Mouse (Mus musculus) heart, postnatal 25 days (tissue): Measurements from ENCODE around the gene 4931414P19Rik. TPM values are rescaled to one million over a fixed set of nuclear protein-coding genes. Genes with fewer than 3 reads are reported as not detected.

ENCODE experiments used
- DNase-seq: peaks from one replicate; pipeline ENCODE4 v3.0.0; 2022; ENCODE audit warnings: low spot score
- intact Hi-C: fragments of 180-260 bp; cut with DNase I; formaldehyde crosslinking; loops from one replicate; pipeline ENCODE4 v1.15.1; 2025
- total RNA-seq, 2 experiments: library from RNA; stranded (reverse); gene quantifications; 2 replicates each; pipeline ENCODE4 v1.2.3; 2021

The 4931414P19Rik gene
- total RNA-seq, 2 experiments from 2014 or later: 3.7 to 4.0 TPM

- intact Hi-C loops: no loop called here
- no peak for DNase-seq
Measured at GRCm38 (mm10) chr14:54594631-54595414, 11.0 kb downstream of the 4931414P19Rik start.

DNA sequence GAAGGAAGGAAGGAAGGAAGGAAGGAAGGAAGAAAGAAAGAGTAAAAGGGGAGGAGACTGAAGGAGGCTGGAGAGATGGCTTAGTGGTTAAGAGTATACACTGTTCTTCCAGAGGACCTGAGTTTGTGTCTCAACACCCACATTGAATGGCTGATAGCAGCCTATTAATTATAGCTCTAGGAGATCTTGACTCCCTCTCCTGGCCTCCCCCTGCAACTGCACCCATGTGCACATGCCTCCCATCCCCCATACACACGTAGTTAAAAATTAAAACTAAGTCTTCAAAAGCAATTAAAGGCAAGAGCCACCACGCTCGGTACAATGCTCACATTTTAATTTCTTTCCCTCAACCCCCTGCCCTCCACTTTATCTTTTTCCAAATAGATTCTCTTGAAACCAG is 11.7 kb downstream of the 4931414P19Rik start:
- intact Hi-C loops: no loop called here
- no peak for DNase-seq

GRCm38 (mm10) chr14:54592319-54592934 is 13.4 kb downstream of the 4931414P19Rik start:
- no peak for DNase-seq
- intact Hi-C loops: no loop called here

DNA sequence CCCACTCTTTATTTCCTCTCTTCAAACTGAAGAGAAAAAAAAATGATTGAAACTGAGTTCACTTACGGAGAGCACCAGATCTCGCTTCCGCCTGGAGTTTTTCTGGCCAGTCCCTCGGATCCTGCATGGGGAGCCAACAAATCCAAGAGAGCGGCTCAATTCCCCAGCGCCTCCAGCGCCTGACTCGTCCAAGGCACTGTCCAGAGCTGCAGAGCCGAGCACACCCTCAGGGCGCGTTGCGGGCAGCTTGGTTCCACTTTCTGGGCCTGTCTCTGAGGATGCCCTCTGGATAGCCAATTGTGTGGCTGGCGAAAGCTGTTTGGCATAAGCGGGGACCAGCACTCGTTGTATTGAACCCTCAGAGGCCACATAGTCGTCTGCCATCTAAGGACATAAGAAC is 14.7 kb downstream of the 4931414P19Rik start:
- intact Hi-C loops: no loop called here
- DNase-seq: no peak

GRCm38 (mm10) chr14:54583681-54584338 is 22.0 kb downstream of the 4931414P19Rik start:
- intact Hi-C loops: loop anchor here (2.0 kb wide), 1 partner anchor 13 kb away; no protein-coding TSS in a partner anchor
- DNase-seq: no peak

DNA sequence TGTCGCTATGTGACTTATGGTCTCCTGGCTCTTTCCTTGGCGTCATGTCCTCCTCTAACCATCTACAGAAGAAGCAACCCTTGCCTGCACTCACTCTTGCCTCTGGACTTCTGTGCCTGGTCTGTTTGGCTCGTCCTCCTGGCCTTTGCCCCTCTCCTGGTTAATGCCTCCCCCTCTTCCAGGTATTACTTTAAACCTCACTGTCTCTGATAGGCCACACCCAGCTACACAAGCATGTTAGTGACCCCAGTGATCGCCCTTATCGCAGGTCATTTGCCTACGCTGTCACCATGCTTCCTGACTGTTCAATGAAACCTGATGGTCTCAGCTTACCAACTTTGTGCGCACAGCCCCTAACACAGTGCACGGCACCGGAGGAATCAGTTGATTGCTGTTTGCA is 23.3 kb downstream of the 4931414P19Rik start:
- intact Hi-C loops: loop anchor here (2.0 kb wide), 1 partner anchor 14 kb away; no protein-coding TSS in a partner anchor
- DNase-seq: no peak

DNA sequence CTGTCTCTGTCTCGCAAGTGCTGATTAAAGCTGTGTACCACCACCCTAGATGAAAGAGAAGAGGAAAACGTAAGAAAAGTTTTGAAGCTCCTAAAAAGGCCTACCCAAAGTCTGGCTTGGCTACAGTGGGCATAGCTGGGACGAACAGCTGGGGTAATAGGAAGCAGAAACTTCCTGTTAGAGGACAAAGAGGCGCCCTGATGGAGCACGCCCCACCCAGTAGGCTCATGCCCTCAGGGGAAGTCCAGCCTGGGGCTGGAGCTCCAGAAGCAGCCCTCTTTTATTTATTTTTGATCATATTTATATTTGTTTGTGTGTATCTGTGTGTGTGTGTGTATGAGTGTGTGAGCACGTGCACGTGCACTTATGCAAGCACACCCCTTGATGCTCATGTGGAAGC is 26.2 kb downstream of the 4931414P19Rik start:
- no peak for DNase-seq

DNA sequence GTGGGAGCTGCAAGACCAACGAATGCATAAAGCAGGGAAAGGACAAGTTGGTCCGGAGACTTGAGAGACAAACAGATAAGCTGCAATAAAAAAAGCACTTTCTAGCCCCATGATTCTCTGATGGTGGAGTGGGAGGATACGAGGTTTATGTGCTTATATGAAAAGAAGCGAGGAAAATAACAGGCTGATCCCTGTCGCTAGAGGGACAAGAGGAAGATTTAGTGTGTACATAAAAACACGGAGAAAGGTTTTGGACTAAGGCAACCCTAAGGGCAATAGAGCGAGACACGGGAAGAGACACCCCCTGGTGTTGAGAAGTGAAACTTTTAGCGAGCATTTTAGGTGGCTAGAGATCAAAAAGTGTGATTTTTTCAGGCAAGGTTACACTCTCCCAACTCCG is 27.7 kb downstream of the 4931414P19Rik start:
- intact Hi-C loops: loop anchor here (2.0 to 10.0 kb wide), 2 partner anchors 49 to 353 kb away; no protein-coding TSS in a partner anchor
- no peak for DNase-seq

More for the DNA sequence above, 26.2 kb downstream of the 4931414P19Rik start:
- intact Hi-C loops: loop anchor here (2.0 to 10.0 kb wide), 2 partner anchors 51 to 355 kb away; no protein-coding TSS in a partner anchor

DNA sequence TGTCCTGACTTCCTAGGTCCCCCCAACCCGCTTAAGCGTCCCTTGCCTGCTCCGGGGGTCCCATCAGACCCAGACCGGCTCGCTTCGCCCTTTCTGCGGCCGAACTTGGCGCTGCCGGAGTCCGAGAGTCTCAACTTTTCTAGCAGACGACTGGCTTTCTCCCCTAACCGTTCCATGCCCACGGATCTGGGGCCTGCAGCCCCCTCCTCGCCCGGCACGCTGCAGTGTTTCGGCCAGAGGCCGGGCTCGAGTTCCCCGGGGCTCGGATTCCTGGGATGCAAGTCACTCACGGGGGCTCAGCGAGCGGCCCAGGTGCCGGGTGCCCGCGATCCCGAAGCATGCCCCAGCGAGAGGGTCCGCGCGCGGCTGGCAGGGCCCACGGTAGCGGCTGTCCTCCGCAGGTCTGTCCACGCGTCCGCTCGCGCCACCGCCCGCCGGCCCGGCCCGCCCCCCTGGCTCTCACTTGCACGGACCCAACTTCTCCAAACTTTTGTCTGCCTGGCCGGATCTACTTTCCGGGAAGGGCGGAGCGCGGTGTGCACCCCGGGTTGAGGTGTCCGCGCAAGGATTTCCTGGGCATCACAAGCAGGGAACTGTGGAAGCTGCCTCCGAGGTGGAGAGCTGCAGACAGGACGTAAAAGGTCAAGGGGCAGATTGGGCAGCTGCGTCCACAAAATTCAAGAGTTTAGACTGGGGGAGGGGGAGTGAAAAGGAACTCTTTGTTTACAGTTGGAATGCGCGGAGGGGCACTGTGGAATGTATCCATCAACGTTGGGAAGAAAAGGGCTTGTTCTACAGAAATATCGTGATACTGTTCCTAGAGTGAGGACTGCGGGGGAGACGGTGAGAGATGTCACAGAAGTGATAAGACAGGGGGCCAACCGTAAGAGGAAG is 28.5 kb downstream of the 4931414P19Rik start, which contains the start of gene Ajuba:
Gene Ajuba, minus strand, starts transcription at position 470 of the 894 bp plus-strand sequence.
- intact Hi-C loops: loop anchor here (10.0 kb wide), 1 partner anchor 353 kb away; no protein-coding TSS in a partner anchor
- peak; percentile 86 for DNase-seq

DNA sequence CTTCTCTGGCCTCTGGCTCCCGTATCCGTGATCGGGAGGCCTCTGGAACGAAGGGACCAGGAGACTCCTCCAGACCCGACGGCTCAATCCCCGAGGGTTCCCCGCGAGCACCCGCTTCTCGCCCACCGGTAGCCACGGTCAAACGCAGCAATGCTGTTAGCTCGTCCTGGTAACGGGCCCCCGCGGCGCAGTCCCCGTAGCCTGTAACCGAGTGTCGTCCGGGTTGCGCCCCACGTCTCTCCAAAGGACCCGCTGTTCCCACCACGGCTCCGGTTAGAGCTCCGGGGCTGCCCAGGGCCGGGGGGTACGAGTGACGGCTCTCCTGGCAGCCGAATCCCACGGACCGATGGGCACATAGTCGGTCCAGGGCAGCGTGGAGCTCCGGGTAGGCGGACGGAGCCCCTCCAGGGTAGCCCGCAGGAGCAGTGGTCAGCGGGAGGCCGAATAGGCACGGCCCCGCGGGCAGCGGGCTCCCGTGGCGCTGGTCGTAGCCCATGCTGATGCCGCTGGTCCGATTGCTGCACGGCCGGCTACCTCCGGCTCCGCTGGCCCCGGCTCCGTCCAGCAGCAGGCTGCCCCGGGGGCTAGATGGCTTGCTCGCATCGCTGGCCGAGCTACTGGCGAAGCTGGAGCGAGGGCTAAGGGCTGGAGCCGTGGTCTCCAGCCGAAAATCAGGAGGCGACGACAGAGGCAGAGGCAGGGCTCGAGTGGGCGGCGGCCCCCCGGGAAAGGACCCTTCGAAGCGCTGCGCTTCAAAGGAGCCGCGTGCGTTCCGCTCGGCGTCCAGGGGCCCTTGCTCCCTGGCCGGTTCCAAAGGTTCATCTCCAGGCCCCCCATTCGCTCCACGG is 29.3 kb downstream of the 4931414P19Rik start:
- DNase-seq: no peak
- intact Hi-C loops: loop anchor here (10.0 kb wide), 1 partner anchor 352 kb away; no protein-coding TSS in a partner anchor

- intact Hi-C loops: loop anchor here (10.0 kb wide), 1 partner anchor 351 kb away; no protein-coding TSS in a partner anchor
Measured at GRCm38 (mm10) chr14:54575631-54576030, 30.2 kb downstream of the 4931414P19Rik start.

GRCm38 (mm10) chr14:54575031-54575430 is 30.8 kb downstream of the 4931414P19Rik start:
- DNase-seq: no peak
- intact Hi-C loops: loop anchor here (10.0 kb wide), 1 partner anchor 350 kb away; no protein-coding TSS in a partner anchor

More at GRCm38 (mm10) chr14:54575631-54576030, 30.2 kb downstream of the 4931414P19Rik start:
- DNase-seq: peak; percentile 59

DNA sequence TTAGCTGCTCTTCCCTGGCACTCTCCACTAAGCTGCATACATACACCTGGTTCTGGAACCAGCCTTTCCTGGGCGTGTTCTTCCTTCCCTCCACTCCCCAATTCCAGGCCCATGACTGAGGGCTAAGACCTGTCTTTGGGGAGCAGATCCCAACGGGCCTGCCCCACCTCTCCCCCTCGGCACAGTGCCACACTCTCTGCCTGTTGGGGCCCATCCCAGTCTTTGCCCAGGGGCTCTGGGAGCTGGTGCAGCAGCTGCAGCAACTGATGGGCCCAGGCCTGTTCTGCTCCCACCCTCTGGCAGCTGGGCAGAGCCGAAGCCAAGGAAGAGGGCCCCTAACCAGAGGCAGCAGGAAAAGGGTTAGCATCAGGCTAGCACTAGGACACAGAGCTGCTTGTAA is 31.5 kb downstream of the 4931414P19Rik start:
- intact Hi-C loops: loop anchor here (10.0 kb wide), 1 partner anchor 349 kb away; no protein-coding TSS in a partner anchor
- DNase-seq: no peak

DNA sequence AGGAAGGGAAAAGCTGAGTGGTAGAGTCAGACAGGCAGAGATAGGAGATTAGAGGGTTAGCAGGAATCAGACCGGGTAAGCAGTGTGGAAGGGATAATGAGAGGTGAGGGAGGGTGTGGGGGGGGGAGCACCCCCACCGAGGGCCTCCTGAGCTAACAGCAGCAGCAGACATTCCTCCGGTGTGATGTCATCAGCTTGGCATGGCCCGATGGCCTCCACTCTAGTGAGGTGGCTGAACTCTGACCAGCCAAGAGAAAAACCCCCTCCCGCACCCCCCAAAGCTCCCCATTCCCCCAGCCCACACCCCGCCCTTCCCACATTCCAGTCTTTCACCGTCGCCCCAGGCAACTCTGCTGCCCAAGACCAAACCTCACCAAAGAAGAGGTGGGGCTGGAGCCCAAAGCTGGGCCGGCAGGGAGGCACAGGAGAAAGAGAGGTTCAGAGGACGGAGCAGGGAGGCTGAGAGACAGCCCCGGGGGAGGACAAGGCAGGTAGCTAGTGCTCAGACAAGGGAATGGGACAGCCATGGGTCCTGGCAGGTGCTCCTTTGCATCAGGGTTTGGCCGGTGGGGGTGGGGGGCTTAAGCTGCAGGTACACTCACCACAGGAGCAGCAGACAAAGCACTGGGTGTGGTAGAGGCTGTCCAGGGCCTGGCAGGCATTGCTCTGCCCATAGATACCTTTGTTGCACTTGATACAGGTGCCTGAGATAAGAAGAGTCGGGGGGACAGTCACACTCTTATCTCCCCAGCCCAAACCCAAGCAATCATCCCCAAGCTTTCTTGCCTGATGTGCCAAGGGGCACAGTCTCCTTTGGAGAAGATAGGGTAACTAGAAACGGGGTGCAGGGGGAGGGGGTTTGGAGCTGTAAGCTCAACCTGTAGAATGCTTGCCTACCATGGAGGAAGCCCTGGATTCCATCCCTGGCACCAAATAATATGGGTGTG is 32.7 kb downstream of the 4931414P19Rik start:
- intact Hi-C loops: loop anchor here (10.0 kb wide), 1 partner anchor 348 kb away; no protein-coding TSS in a partner anchor
- no peak for DNase-seq

- DNase-seq: no peak
Measured at GRCm38 (mm10) chr14:54572122-54572521, 33.7 kb downstream of the 4931414P19Rik start.

GRCm38 (mm10) chr14:54569451-54570392 is 36.1 kb downstream of the 4931414P19Rik start:
- intact Hi-C loops: loop anchor here (1.0 to 10.0 kb wide), 3 partner anchors 72 to 345 kb away; partner anchors contain the start of genes Cdh24 and Gm29776
- DNase-seq: peak; percentile 33

More at GRCm38 (mm10) chr14:54572122-54572521, 33.7 kb downstream of the 4931414P19Rik start:
- intact Hi-C loops: loop anchor here (10.0 kb wide), 1 partner anchor 347 kb away; no protein-coding TSS in a partner anchor
